Mouse (Mus musculus) mouse embryonic stem cell (cell line): ENCODE measurements around the gene Selenom.

ENCODE experiments used
- in situ Hi-C, 2 experiments: fragments of 300-500 bp; cut with MboI; formaldehyde crosslinking; loops; 1 replicate in 1 of 2; 3 replicates in 1 of 2; pipeline ENCODE4 v1.14.3; 2019 to 2020; ENCODE audit warnings: low sequenced_read_pairs in 2 of 2, low pct_unique_long_range_greater_than_20kb in 1 of 2, mixed read lengths in 1 of 2; ENCODE audit not compliant: unreplicated experiment in 1 of 2

Selenom gene

DNA sequence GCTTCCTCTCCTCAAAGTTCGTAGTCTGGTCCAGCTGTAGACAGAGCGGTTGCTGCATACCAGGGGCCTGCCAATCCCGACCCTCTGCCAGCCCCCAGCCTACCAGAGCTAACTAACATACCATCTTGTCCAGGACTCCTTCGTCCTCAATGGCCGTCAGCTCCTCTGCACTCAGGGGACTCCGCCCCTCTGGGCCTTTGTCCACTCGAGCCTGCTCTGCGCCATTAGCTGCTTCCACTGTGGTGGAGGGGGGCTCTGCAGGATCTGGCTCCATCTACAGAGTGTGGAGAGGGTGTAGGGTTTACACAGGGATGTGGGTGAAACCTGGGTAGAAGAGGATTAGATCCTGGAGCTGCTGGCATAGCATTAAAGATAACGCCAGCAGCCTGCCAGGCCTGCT is 11.7 kb downstream of the Selenom start:
- in situ Hi-C loops, result no loop called here

- in situ Hi-C loops, result no loop called here
Measured at GRCm38 (mm10) chr11:3526979-3527738, 12.7 kb downstream of the Selenom start.

DNA sequence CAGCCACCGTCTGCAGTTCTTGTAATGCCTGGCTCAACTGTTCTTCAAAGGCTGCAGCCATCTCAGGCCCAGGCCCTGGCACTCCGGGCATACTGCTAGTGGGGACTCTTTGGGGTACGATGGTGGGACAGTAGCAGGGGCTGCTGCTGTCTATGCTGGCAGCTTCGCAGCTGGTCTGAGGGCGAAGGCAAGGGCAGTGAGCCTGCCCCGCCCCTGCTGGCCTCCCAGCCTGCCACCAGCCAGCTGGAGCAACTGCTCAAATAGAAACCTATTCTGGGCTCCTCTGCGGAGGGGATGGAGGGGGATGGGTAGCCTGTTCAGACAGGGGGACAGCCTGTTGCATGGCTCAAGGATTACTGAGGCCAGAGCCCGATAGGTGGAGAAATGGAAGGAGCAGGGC is 13.3 kb downstream of the Selenom start:
- in situ Hi-C loops, result no loop called here

DNA sequence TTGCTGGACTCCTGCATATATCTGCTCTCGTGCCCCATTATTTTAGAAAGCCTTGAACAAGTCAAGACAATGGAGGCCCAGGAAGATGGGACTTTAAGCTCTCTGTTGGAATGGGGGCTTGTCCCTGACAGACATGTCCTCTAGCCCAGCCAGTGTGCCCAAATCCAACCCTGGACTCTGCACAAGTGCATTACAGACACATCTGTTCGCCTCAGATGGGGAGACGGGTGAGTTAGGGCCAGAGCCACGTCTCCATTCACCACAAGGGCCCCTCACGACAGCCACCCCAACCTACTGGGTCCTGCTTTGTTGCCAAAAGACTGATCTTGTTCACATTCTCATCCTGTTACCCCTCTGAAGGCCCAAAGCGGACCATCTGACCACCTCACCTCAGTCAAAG is 13.7 kb downstream of the Selenom start:
- in situ Hi-C loops, result no loop called here

GRCm38 (mm10) chr11:3529476-3530252 is 15.2 kb downstream of the Selenom start:
- in situ Hi-C loops, result no loop called here

GRCm38 (mm10) chr11:3530731-3531130 is 16.2 kb downstream of the Selenom start:
- in situ Hi-C loops, result no loop called here

DNA sequence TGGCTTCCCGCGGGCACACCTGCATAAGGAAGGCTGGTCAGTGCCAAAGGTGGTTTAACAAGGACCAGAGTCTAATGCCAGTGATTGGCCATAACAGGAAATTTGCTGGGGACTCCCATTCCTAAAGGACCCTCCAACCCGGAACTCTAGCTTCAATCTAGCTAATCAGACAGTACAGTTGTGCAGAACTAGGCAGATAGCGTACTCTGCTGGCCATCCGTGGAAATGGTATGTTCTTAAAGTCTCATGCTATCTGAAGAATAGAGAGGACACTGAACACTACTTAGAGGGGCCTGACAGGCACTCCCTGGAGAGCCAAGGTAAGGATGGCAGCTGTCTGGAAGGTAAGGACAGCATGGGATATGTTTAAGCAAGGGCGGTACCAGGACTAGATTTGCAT is 17.1 kb downstream of the Selenom start:
- in situ Hi-C loops, result no loop called here

GRCm38 (mm10) chr11:3532101-3532931 is 17.8 kb downstream of the Selenom start:
- in situ Hi-C loops, result no loop called here

DNA sequence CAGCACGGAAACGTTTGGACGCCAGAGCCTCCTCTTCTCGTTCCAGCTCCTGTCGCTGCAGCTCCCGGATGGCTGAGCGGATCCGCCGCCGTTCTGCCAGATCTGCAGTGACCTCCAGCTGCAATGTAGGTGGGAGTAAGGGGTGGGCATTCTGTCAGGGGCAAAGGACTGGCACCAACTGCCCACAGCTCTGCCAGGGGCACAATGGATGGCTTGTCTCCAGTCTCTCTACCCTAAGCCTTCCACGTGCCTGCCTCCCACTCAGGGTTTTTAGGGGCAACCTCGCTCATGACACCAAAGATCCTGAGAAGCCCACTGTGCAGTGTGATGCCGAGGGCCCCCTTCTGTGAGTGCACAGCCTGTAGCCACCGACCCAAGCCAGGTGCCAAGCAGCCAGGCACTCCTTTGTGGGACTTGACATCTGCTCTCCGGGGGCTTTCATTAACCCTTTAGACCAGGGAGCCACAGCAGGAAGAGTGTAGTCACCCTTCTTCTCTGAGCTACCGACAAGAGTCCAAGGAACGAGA is 19.0 kb downstream of the Selenom start:
- in situ Hi-C loops, result no loop called here

GRCm38 (mm10) chr11:3534956-3535355 is 20.5 kb downstream of the Selenom start:
- in situ Hi-C loops, result no loop called here

GRCm38 (mm10) chr11:3535406-3535986 is 21.0 kb downstream of the Selenom start:
- in situ Hi-C loops, result no loop called here

DNA sequence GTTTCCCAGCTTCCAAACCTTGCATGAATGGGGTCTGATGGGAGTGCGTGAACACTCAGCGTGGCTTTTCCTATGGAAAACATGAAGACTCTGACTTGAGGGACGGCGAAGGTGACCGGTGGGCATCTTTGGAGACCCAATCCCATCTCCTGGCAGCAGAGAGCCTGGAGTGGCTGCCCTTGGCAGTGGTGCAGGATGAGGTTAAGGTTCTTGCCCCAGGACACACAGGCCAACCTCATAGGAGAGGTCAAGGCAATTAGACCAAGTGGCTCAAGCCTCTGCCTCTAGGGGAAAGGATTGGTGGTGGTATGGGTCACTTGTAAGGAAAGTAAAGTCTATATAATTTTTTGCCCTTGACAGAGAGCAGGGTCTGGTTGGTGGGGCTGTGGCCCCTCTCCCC is 21.6 kb downstream of the Selenom start:
- in situ Hi-C loops, result no loop called here

DNA sequence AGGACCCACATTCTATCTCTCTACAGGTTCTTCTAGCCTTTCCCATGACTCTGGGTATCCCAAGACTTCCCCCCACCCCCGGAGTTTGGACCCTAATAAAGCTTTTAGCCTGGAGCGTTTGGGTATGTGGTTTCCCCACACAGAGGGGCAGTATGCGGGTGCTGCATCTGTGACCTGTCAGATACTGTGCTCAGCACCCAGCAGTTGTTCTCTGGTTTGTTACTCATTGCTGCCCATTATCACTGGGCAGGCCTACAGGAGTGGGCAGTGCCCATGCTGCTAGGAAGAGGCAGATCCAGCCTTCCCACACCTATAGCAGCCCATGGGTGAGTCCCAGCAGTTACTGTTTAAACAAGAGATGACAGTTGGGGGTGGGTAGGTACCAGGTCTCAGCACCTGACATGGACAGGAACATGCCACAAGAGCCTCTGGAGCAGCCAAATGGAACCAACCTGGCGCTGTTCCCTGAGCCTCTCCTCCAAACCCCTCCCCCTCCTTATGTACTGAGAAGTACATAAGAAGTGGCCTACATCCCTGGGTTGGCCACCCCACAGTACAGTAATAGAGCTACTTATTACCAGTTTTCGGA is 22.4 kb downstream of the Selenom start:
- in situ Hi-C loops, result no loop called here

DNA sequence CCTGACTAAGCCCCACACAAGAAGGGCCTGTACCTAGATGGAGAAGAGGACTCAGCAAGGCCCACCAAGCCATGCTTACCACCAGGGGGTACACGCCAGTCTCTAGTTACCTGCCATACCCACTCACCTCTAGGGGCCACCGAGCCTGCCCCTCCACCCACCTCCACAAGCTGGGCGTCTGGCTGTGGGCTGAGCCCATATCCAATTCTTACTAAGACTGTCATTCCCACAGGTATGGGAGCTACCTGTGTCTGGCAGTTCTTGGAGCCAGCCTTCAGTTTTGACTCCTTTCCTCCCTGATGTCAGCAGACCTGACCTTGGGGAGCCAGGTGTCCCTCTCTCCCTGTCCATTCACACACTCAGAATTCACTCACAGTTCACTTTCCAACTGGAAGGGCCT is 23.2 kb downstream of the Selenom start:
- in situ Hi-C loops, result no loop called here

GRCm38 (mm10) chr11:3538341-3538740 is 23.9 kb downstream of the Selenom start:
- in situ Hi-C loops, result no loop called here

DNA sequence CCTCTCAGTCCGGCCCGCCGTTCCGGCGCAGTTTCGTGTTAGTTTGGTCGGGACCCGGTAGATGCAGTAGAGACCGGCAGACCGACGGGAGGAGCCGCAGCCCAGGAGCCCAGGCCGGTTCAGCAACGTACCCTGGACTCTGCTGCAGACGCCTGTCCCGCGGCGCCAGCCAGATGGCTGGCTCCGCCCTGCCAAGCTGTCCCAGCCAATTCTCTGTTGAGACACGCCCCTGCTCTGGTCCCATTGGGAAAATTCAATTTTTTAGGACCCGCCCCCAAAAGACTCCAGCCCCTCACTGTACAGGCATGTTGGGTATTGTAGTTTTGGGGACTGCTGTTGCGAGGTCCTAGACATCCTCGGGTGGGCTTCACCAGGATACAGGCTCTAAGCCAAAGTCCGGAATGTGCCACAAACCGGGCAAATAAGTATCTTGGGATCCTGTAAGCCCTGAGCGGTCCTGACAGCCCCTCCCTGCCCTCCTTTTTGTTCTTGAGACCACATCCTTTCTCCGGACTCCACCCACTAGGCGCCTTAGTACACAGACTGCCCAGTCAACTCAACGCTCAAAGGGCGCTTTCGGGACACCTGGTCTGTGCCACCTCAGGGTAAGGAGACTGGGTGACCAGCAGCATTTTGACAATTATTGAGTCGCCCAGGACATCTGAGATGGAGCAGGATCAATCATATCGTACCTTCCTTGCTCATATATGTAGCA is 24.8 kb downstream of the Selenom start:
- in situ Hi-C loops, result no loop called here

DNA sequence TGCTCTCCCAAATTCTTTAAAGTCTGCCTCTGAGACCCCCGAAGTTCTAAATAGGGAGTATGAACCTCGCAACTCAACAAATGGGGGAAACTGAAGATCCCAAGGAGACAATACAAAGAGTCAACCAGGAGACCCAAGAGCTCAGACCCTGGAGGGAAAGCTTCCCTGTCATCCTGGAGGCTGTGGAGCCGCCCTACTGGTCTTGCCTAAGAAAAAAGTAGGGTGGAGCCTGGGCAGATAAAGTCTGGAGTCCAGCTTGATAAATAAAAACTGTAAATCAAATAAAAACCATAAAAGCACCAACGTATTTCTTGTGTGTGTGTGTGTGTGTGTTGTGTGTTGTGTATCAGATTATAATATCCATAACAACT is 25.3 kb downstream of the Selenom start:
- in situ Hi-C loops, result no loop called here
